ENCODE assay signal across 9 mouse cellular contexts in genomic region chr4:140788983-140789382, GRCm38 (mm10). TPM values are rescaled to one million over a fixed set of nuclear protein-coding genes. Genes with fewer than 3 reads are reported as not detected.
DNase-seq lines count a peak whose midpoint lies in the region; ATAC-seq and TF ChIP-seq lines count a peak whose summit lies in the region.
"Had no signal": no experiment of that assay in that cellular context is flagged by ENCODE, and none has a peak within 500 bp of the region (broad histone marks: within the 10 kb centered on the region; RNA-seq: fewer than 3 reads in every experiment).

No protein-coding gene starts in this region.

- H3K36me3 ChIP-seq in hindbrain, embryonic 14.5 days (replicated peaks; ENCODE audit: control insufficient read depth, insufficient read depth): no peaks in the 10 kb centered on the region
- H3K36me3 ChIP-seq in hindbrain, embryonic 16.5 days (ENCODE audit: control insufficient read depth, insufficient read depth, low read length): no peaks in the 10 kb centered on the region
- no peaks in the 10 kb centered on the region for H3K36me3 ChIP-seq in midbrain, postnatal 0 days (ENCODE audit: insufficient read depth, low read length)
- no peaks in the 10 kb centered on the region for H3K36me3 ChIP-seq in thymus, adult 2 months (ENCODE audit: control insufficient read depth, insufficient read depth, low read length)
- H3K36me3 ChIP-seq: midbrain, embryonic 12.5 days had no signal

- no peak for ATAC-seq in hindbrain, embryonic 14.5 days (ENCODE audit: low FRiP score)
- no peak for ATAC-seq in hindbrain, embryonic 16.5 days
- ATAC-seq in midbrain, postnatal 0 days (ENCODE audit: low FRiP score): peak; percentile 20; the same call in 1 of the 2 replicates

- H3K27me3 ChIP-seq in hindbrain, embryonic 14.5 days (ENCODE audit: control insufficient read depth, insufficient read depth, low read length): no peaks in the 10 kb centered on the region
- no peaks in the 10 kb centered on the region; the same call in 1 of the 2 replicates for H3K27me3 ChIP-seq in hindbrain, embryonic 16.5 days (replicated peaks; ENCODE audit: control insufficient read depth, insufficient read depth, low read length)
- no peaks in the 10 kb centered on the region for H3K27me3 ChIP-seq in midbrain, postnatal 0 days (ENCODE audit: insufficient read depth, low read length)
- no peaks in the 10 kb centered on the region for H3K27me3 ChIP-seq in thymus, adult 2 months (ENCODE audit: control insufficient read depth, insufficient read depth, low read length)
- H3K27me3 ChIP-seq: midbrain, embryonic 12.5 days had no signal

- intact Hi-C loops in heart, postnatal 36 days (cut with DNase I): loop anchor here (1.0 to 5.0 kb wide), 3 partner anchors 113 to 243 kb away; no protein-coding TSS in a partner anchor
- intact Hi-C loops in left cerebral cortex, postnatal 14 days (cut with DNase I): loop anchor here (10.0 kb wide), 1 partner anchor 116 kb away; the partner anchor contains the start of gene Padi2

- no peak overlapping the region for H3K4me2 ChIP-seq in hindbrain, embryonic 14.5 days (replicated peaks)
- H3K4me2 ChIP-seq in hindbrain, embryonic 16.5 days (ENCODE audit: low read length): no peak overlapping the region
- no peak overlapping the region for H3K4me2 ChIP-seq in midbrain, postnatal 0 days (ENCODE audit: low read depth, low read length, poor library complexity, severe bottlenecking)
- H3K4me2 ChIP-seq: midbrain, embryonic 12.5 days had no signal

- no peak overlapping the region for H3K4me3 ChIP-seq in hindbrain, embryonic 14.5 days (replicated peaks; ENCODE audit: low read length)
- H3K4me3 ChIP-seq in hindbrain, embryonic 16.5 days (ENCODE audit: low read length): no peak overlapping the region
- no peak overlapping the region for H3K4me3 ChIP-seq in midbrain, postnatal 0 days (ENCODE audit: low read depth, low read length)
- H3K4me3 ChIP-seq in thymus, adult 2 months (ENCODE audit: control insufficient read depth, insufficient read depth, low read length): no peak overlapping the region
- H3K4me3 ChIP-seq: midbrain, embryonic 12.5 days had no signal

- DNase-seq in hindbrain, embryonic 14.5 days (ENCODE audit: low spot score): peak; percentile 69
- peak; percentile 75 for DNase-seq in R1 (ENCODE audit: low read depth, low spot score)
- DNase-seq in cerebellum, postnatal 25 days: peak; percentile 70 to 79
- peak; percentile 64 to 77 for DNase-seq in heart, postnatal 36 days
- peak; percentile 48 to 57 for DNase-seq in left cerebral cortex, postnatal 14 days (ENCODE audit: low spot score in 2 of 2)
- peak; percentile 44 for DNase-seq in midbrain, postnatal 0 days (ENCODE audit: low spot score)
- DNase-seq in thymus, adult 2 months: peak; percentile 81

- no peak overlapping the region for H3K9ac ChIP-seq in hindbrain, embryonic 14.5 days
- no peak overlapping the region for H3K9ac ChIP-seq in hindbrain, embryonic 16.5 days (ENCODE audit: low read depth, low read length)
- no peak overlapping the region for H3K9ac ChIP-seq in midbrain, postnatal 0 days (replicated peaks; ENCODE audit: low read length, poor library complexity, severe bottlenecking)
- H3K9ac ChIP-seq: midbrain, embryonic 12.5 days had no signal

- H3K27ac ChIP-seq in hindbrain, embryonic 14.5 days: no peak overlapping the region
- no peak overlapping the region for H3K27ac ChIP-seq in hindbrain, embryonic 16.5 days (ENCODE audit: low read depth, low read length)
- H3K27ac ChIP-seq in midbrain, postnatal 0 days (ENCODE audit: low read depth, low read length): no peak overlapping the region
- H3K27ac ChIP-seq in thymus, adult 2 months (ENCODE audit: control insufficient read depth, insufficient read depth, low read length): no peak overlapping the region
- H3K27ac ChIP-seq: midbrain, embryonic 12.5 days had no signal

- no peak for TF ChIP-seq POLR2A in thymus, adult 2 months (IDR thresholded peaks at IDR 0.05; ENCODE audit: control insufficient read depth, extremely low read depth, insufficient read depth, low read length, poor library complexity)

- 47% methylated on average over 6 of the region's 6 CpGs for WGBS in hindbrain, embryonic 14.5 days
- WGBS in hindbrain, embryonic 16.5 days: 43% methylated on average over 6 of the region's 6 CpGs
- WGBS in midbrain, postnatal 0 days: 44% methylated on average over 6 of the region's 6 CpGs
- WGBS in thymus, adult 2 months: 69% methylated on average over 6 of the region's 6 CpGs

- no peaks in the 10 kb centered on the region for H3K9me3 ChIP-seq in hindbrain, embryonic 14.5 days (ENCODE audit: control insufficient read depth, low read length)
- 0 out of 2 replicates have a peak, but pooled peaks cover 2% of the 10 kb centered on the region for H3K9me3 ChIP-seq in hindbrain, embryonic 16.5 days (ENCODE audit: control insufficient read depth, low read length)
- H3K9me3 ChIP-seq in midbrain, postnatal 0 days (ENCODE audit: low read length): no peaks in the 10 kb centered on the region
- H3K9me3 ChIP-seq: midbrain, embryonic 12.5 days had no signal

- TF ChIP-seq CTCF in midbrain, postnatal 0 days (IDR thresholded peaks at IDR 0.05): peak; percentile 93
- 0 out of 2 replicates have a peak, but pooled peaks have one; percentile 3 for TF ChIP-seq CTCF in thymus, adult 2 months (IDR thresholded peaks at IDR 0.05; ENCODE audit: borderline replicate concordance, control insufficient read depth, extremely low read depth, insufficient read depth, low read length, poor library complexity)

- no peaks in the 10 kb centered on the region for H3K4me1 ChIP-seq in hindbrain, embryonic 14.5 days (replicated peaks; ENCODE audit: control insufficient read depth, insufficient read depth, low read length)
- no peaks in the 10 kb centered on the region for H3K4me1 ChIP-seq in hindbrain, embryonic 16.5 days (ENCODE audit: control insufficient read depth, insufficient read depth, low read depth, low read length)
- no peaks in the 10 kb centered on the region for H3K4me1 ChIP-seq in midbrain, postnatal 0 days (ENCODE audit: insufficient read depth, low read length)
- H3K4me1 ChIP-seq in thymus, adult 2 months (replicated peaks; ENCODE audit: control insufficient read depth, insufficient read depth, low read length): peaks cover 22% of the 10 kb centered on the region
- H3K4me1 ChIP-seq: midbrain, embryonic 12.5 days had no signal

RNA-seq across cellular contexts. Expression of gene Padi4, which starts 14.9 kb away (rescaled TPM):
- 0.08 and 0.22 TPM in 2 replicates for polyA plus RNA-seq in hindbrain, embryonic 14.5 days (2014; fragmentation: Nextera tagmentation; extraction: Ambion mirVana)
- 0.14 TPM in 1 of 2 replicates, not detected in the other for polyA plus RNA-seq in hindbrain, embryonic 16.5 days (2015; fragmentation: Nextera tagmentation; extraction: Ambion mirVana)
- total RNA-seq in heart, postnatal 36 days (2021): under 1 TPM; 0.60 to 0.86 TPM
- total RNA-seq in left cerebral cortex, postnatal 14 days (2021): not detected
- 0.57 TPM in 1 of 2 replicates, not detected in the other for total RNA-seq in midbrain, postnatal 0 days (2014; rRNA removed)
- 0.07 and 0.09 TPM in 2 replicates for polyA plus RNA-seq in midbrain, postnatal 0 days (2015; fragmentation: Nextera tagmentation; extraction: Ambion mirVana)
- polyA plus RNA-seq in thymus, adult 2 months (2012; rRNA removed): 21.0 and 23.5 TPM in 2 replicates

RNA-seq across cellular contexts. Expression of gene Padi3, which starts 21.5 kb away (rescaled TPM):
- not detected in 2 replicates for polyA plus RNA-seq in hindbrain, embryonic 14.5 days (2014; fragmentation: Nextera tagmentation; extraction: Ambion mirVana)
- polyA plus RNA-seq in hindbrain, embryonic 16.5 days (2015; fragmentation: Nextera tagmentation; extraction: Ambion mirVana): 0.05 TPM in 1 of 2 replicates, not detected in the other
- total RNA-seq in heart, postnatal 36 days (2021): under 1 TPM; 0.14 to 0.19 TPM
- total RNA-seq in left cerebral cortex, postnatal 14 days (2021): under 1 TPM in 1 of 2 experiments, not detected in 1; 0.11 TPM
- 0.14 TPM in 1 of 2 replicates, not detected in the other for total RNA-seq in midbrain, postnatal 0 days (2014; rRNA removed)
- polyA plus RNA-seq in midbrain, postnatal 0 days (2015; fragmentation: Nextera tagmentation; extraction: Ambion mirVana): not detected in 2 replicates
- polyA plus RNA-seq in thymus, adult 2 months (2012; rRNA removed): 2.6 and 3.7 TPM in 2 replicates

RNA-seq across cellular contexts. Expression of gene Padi6, which starts 46.5 kb away (rescaled TPM):
- not detected in 2 replicates for polyA plus RNA-seq in hindbrain, embryonic 14.5 days (2014; fragmentation: Nextera tagmentation; extraction: Ambion mirVana)
- polyA plus RNA-seq in hindbrain, embryonic 16.5 days (2015; fragmentation: Nextera tagmentation; extraction: Ambion mirVana): 0.06 TPM in 1 of 2 replicates, not detected in the other
- total RNA-seq in heart, postnatal 36 days (2021): not detected
- under 1 TPM; 0.55 to 0.77 TPM for total RNA-seq in left cerebral cortex, postnatal 14 days (2021)
- not detected in 2 replicates for total RNA-seq in midbrain, postnatal 0 days (2014; rRNA removed)
- 0.09 and 0.10 TPM in 2 replicates for polyA plus RNA-seq in midbrain, postnatal 0 days (2015; fragmentation: Nextera tagmentation; extraction: Ambion mirVana)
- polyA plus RNA-seq in thymus, adult 2 months (2012; rRNA removed): 0.90 and 1.0 TPM in 2 replicates
- polyA plus RNA-seq: midbrain, embryonic 12.5 days had no signal

RNA-seq across cellular contexts. Expression of gene Padi1, which starts 56.6 kb away (rescaled TPM):
- not detected in 2 replicates for polyA plus RNA-seq in hindbrain, embryonic 14.5 days (2014; fragmentation: Nextera tagmentation; extraction: Ambion mirVana)
- not detected in 2 replicates for polyA plus RNA-seq in hindbrain, embryonic 16.5 days (2015; fragmentation: Nextera tagmentation; extraction: Ambion mirVana)
- total RNA-seq in heart, postnatal 36 days (2021): not detected
- total RNA-seq in left cerebral cortex, postnatal 14 days (2021): not detected
- total RNA-seq in midbrain, postnatal 0 days (2014; rRNA removed): 0.14 and 0.16 TPM in 2 replicates
- 0.06 TPM in 1 of 2 replicates, not detected in the other for polyA plus RNA-seq in midbrain, postnatal 0 days (2015; fragmentation: Nextera tagmentation; extraction: Ambion mirVana)
- 0.85 and 0.89 TPM in 2 replicates for polyA plus RNA-seq in thymus, adult 2 months (2012; rRNA removed)

Comparison
In these comparisons a context has a peak if more than half of its experiments do, and no peak if none do; other contexts are left out.
1. RNA of gene Padi4, which starts 14.9 kb away (polyA plus RNA-seq): 21.0 to 23.5 TPM in thymus, adult 2 months; 0.14 TPM in hindbrain, embryonic 16.5 days, 0.08 to 0.22 TPM in hindbrain, embryonic 14.5 days and 0.07 to 0.09 TPM in midbrain, postnatal 0 days; every median in the first group is over 10 times any median in the second.
2. Peak in every context shown above with its lines, with median percentiles within 50 percentile points of each other: DNase-seq.